Mouse (Mus musculus) lung, postnatal 0 days (tissue): ENCODE results near the gene Map3k6.

Experiments used
- CTCF ChIP-seq: IDR thresholded peaks from 2 replicates; pipeline ENCODE4 v1.5.1; 2016; ENCODE audit warnings: antibody characterized with exemption, mild to moderate bottlenecking
- EP300 ChIP-seq: IDR thresholded peaks from 2 replicates; pipeline ENCODE4 v1.6.1; 2016; ENCODE audit warnings: antibody characterized with exemption, mild to moderate bottlenecking, control low read depth

- TF ChIP-seq CTCF (no peak), EP300 (no peak)
These were observed 38.4 kb upstream of the Map3k6 start for GRCm38 (mm10) chr4:133202254-133202653.
